Mouse (Mus musculus) ZHBTc4 (cell line): ENCODE data around the gene Snrpa.

Experiments
- DNase-seq: peaks from one replicate; pipeline ENCODE4 v3.0.0-alpha.2; 2011; ENCODE audit warnings: low read depth, low spot score

The Snrpa gene

DNA sequence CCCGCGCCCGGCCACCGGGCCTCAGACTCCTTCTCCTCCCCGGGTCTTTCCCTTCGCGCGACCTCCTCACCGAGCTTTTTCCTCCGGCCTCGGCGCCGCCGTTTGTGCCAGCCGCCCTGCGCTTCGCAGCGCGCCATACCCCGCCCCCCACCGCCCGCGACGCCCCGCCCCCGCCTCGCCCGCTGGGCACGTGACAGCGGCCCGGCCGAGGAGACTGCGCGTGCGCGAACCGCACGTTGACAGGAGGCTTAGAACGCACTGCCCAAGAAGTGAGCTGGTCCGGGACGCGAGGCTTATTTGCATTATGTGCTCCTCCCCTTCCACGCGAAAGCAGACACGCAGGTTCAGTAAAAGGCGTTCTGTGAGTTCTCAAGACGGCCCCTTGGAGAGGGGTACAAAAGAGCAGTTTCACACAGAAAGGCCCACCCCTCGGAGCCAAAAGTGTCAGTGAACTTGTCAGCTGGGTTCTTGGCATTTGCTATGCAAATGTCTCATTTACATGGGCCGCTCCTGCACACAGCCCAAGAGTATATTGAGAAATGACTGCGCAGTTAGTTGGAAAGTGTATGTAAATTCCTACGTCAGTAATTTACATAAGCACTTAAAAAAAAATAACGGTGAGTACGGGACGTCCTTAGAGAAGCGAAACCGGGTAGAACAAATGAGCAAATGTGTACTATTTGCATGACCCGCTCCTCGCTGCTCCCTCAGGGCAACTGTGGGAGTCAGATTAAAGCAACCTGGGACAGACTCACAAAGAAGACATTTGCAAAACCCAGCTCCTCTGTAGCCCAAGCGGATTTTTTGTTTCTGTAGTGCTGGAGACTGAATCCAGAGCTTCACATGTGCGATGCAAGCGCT, 29.2 kb downstream of the Snrpa start, which contains the start of gene Egln2:
Gene Egln2 (minus strand): TSS at position 189 of the 861 bp plus-strand sequence.
- peak; percentile 95 for DNase-seq

DNA sequence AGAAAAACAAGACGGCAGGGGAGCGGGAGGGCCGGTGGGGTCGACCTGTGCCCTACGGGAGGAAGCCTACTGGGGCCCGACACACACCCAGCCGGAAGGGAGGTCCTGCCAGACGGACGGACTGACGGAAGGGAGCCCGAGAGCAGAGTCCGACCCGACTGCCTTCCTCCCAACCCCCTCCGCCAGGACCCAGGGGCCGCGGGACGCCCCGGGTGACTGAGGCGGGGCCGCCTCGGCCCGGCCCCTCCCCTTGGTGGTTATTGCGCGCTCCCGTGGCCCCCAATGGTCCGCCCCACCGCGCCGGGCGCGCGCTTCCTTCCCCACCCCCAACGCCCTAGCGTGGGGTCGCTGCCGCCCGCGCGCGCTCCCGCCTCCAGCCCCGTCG, 29.9 kb downstream of the Snrpa start:
- DNase-seq = peak; percentile 93

DNA sequence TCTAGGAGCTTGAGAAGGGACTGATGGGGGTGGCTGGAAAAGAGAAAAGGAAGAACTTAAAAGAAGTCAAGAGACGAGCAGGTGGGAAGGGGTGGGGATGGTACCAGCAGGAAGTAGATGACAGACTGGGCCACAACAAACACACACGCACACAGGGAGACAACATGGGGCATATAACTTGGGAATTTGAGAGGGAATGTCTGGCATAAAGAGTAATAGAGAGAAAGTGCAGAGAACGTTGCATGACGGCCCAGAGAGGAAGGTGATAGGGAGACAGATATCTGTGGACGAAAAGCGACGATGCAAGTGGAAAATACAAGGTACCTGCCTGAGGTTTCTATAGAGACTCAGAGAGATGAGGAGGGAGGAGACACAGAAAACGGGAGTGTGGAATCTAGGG, 30.4 kb downstream of the Snrpa start:
- DNase-seq = no peak

DNA sequence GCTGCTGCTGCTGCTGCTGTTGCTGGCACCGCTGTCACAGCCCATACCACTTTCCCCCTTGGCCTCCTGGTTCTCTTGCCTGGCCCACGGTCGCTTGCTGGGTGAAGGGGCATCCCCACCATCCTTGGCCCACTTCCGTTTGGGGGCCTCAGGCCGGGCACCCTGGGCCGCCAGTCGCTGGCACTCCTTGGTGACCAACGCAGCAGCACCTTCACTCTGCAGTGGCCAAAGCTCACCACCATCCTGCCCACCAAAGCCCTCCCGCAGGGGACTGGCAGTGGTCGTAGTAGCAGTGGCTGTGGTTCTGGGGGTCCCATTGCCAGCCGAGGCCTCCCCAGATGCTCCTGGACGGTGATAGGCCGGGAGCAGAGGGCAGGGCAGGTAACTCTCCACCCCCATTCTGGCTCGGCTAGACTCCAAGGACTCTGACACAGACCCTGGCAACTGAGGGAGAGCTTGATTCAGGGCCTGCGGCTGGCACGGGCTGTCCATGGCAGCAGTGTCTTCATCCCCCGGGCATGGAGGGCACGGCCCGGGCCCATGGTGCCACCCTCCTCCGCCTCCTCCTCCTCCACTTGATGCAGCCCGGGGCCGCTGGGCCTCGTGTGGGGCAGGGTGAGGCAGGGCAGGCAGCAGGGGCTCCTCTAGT, 30.9 kb downstream of the Snrpa start:
- no peak for DNase-seq

DNA sequence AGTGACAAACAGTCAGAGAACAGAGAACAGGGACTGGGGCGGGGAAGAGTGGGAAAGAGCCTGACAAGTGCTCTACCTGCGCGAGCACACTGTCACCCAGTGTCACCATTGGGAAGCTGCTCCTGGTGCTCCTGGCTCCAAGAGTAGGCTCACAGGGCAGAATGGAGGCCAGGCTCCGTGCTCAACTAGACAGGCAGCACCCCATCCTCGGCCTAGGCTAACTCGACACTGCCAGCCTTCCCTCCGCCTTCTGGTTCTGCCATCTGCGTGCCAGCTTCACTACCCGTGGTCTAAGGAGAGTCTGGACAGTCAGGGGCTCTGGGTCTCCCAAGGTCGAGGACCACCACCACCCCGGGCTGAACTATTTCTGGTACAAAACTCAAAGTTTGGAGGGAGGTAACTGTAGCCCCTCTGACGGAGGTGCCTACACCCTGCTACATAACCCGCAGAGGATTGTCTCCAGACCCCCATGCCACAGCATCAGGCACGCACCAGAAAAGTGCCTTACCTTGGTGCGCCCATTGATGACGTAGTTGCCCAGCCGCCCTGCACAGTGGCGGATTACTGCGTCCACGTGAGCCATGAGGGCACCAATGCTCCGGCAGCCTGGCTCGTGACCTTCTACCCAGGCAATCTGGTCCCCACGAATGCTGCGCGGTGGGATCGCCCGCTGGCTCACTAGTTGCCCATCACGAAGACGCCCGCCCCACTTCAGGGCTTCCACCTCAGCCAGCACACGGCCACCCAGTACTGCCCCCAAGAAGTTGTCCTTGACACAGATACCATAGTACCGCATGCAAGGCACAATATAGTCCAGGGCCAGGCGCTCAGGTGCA, 31.7 kb downstream of the Snrpa start:
- peak; percentile 80 for DNase-seq

DNA sequence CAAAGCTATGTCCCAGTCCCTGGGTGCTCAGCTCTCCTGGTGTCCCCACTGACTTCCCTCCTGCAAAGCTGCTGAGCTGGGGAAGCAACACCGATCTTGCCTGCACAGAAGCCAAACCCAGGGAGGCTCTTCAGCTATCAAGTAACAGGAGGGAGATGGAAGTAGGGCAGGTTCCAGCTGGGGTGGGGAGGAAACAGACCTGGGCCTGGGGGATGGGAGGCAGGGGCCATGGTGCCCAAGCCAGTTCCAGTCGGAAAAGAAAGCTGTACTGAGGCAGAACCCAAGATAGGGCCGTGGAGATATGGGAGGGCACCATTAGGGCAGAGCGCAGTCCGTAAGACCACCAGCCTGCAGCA, 32.6 kb downstream of the Snrpa start:
- no peak for DNase-seq

DNA sequence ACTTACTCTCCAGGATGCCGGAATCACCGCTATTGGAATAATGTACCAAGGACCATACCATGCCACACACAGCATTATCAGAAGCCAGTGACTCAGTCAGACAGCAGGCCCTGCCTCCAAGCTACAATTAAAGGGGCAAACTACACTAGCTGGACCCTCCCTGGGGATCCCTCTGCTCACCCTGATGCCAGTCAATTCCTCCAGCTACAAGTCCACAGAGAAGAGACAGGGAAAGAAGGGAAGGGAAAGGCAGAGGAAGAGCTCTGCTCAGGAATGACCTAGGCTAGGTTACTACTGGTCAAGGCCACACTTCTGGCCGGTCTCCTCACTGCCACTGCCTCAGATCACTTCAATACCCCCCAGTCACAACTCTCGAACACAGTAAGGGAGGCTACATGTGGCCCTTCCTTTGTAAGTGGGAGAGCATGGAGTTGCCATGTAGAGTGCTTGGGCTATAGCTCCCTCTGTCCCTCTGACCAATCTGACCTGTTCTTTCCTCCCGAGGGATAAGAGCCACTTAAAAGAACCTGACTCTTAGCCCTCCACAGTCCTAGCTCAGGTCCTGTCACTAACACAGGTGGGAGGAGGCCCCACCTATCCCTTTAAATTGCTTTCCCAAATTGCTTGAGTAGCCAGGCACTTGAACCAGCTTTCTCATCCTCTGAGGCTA, 33.2 kb downstream of the Snrpa start:
- no peak for DNase-seq

DNA sequence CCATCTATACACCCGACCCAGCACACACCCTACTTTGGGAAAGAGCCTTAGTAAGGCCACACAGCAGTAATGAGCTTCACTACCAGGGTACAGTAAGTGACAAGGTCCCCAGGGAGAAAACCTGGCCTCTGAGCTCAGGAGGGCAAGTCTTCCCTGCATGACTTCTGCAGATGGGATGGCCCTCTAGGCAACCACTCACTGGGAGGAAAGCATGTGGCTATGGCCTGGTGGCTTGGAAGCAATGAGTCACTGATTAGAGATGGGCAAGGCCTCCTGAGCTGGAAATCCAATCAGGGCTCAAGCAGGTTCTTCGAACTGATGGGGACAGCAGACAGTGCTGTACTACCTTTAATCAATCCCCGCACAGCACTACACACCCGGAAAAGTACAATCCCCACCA, 34.3 kb downstream of the Snrpa start:
- DNase-seq = no peak

DNA sequence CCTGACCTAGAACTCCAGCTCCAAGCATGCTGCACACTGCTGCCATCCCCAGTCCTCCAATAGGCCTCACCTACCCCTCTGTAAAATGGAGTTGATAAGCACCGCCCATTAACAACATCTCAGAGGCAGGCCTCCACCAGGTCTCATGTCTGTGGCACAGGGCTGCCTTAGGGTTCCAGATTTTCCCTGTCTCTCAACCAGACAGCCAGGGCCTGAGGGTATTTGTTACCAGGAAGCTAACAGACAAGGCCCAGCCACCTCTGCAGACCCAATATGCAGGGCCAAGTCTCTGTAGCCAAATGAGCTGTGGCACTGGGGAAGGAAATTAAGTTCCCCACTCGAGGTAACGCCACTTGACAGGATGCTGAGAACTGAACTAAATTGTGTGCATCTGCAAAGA, 35.1 kb downstream of the Snrpa start:
- DNase-seq = no peak

DNA sequence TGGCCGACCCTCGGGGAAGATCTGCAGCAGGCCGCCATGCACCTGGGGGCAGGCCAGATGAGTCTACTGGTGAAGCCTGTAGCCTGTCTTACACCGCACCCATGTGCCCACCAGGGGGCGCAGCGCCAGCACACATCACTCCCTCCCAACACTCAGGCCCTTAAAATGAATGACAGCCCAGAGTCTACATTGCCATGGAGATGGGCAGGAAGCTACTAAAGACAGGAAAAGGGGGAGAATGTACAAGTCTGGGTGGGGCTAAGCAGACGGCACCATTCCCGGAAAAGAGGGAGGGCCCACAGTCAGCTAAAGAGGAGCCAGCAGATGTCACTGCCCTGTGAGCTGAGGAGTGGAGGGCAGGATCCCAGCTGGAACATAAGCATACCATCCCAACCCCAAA, 36.2 kb downstream of the Snrpa start:
- DNase-seq = peak; percentile 98

DNA sequence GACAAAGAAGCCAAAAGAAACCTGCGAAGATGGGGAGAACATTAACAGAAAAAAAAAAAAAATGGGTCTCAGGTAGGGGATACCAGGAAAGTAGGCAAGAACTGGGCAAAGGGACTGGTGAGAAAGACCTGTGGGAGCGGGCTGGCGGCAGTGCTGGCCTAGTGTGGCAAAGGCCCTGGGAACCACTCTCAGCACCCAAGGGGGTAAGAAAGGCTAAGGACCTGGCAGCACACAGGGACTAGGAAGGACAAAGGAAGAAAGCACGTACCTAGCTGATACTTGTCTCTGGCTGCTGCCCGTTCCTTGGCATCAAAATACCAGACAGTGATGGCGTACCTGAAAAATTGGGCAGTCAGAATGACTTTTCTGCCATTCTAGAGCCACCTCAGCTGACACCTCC, 36.8 kb downstream of the Snrpa start:
- no peak for DNase-seq

DNA sequence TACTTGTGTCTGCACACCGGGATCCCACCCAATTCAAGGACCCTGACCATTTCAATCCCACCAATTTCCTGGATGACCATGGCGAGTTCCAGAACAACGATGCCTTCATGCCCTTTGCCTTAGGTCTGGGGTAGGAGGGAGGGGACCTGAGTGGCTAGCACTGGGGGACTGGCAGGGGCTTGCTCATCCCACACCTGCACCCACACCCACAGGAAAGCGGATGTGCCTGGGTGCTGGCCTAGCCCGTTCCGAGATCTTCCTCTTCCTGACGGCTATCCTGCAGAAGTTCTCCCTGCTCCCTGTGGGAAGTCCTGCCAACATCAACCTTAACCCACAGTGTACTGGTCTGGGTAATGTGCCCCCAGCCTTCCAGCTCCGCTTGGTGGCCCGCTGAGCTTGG, 37.9 kb downstream of the Snrpa start:
- DNase-seq = no peak

DNA sequence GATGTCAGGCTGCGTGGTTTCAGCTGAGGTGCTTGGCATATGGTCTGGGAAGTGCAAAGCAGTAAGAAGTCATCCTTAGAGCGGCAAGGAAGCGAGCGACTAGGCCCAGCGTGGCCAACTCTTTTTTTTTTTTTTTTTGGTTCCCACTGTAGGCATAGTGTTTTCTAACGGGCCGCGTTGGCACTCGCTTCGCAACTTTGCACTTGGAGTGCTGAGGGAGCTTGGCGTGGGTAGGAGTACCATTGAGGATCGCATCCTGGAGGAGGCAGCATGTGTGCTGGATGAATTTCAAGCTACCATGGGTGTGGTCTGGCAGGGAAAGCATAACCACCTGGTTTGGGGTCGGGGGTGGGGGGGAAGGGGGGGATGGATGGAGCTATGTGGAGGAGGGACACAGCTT, 40.1 kb downstream of the Snrpa start:
- DNase-seq = no peak

DNA sequence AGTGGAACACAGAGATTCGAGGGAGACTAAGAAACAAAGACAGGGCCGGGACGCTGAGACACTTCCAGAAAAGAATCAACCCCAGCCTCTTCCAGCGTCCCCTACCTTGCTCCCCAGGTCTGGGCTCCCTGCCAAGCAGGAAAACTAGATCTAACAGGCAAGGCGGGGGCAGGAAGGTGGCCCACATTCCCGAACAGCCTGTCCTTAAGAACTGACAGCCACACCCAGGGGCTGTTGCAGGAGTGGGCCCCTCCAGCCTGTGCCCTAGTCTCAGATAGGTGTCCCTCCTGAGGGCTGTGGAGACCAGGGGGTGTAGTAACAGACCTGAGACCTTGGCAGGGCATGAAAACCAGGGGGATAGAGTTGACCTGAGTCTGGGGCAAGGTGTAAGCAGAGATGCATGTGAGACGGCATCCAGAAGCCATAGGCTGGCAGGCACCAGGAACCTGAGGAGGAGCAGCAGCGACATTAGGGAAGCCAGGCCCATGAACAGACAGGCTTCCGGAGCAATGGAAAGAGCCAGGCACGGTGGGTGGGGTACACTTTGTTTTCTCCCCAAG, 42.8 kb downstream of the Snrpa start, which contains the start of gene Cyp2t4:
Gene Cyp2t4 (plus strand): TSS at position 510 of the 560 bp plus-strand sequence.
- DNase-seq = peak; percentile 54
